Mouse (Mus musculus) hindbrain, postnatal 0 days (tissue): ENCODE results near the gene Fam166b. TPM values are rescaled to one million over a fixed set of nuclear protein-coding genes. Genes with fewer than 3 reads are reported as not detected.
A peak's percentile ranks its signal among the peaks of the same experiment; 100 is the strongest.

Experiments
- ATAC-seq: fragments of 200-750 bp; cut with Nextera tagmentation; 2 replicates; pipeline ENCODE4 v1.8.0; 2017; ENCODE audit warnings: mild to moderate bottlenecking, moderate TSS enrichment, moderate library complexity
- DNase-seq: peaks from one replicate; pipeline ENCODE4 v3.0.0-alpha.2; 2015; ENCODE audit warnings: low spot score
- H3K27ac ChIP-seq: fragments of 300-500 bp; sonication (generic); 2 replicates; pipeline ENCODE4 v1.5.1; 2014; ENCODE audit warnings: mild to moderate bottlenecking
- H3K27me3 ChIP-seq: fragments of 300-500 bp; sonication (generic); 2 replicates; pipeline ENCODE4 v1.6.1; 2014; ENCODE audit warnings: low read length, mixed read lengths; ENCODE audit not compliant: insufficient read depth
- H3K36me3 ChIP-seq: fragments of 300-500 bp; sonication (generic); 2 replicates; pipeline ENCODE4 v1.6.1; 2014; ENCODE audit warnings: low read length, mixed read lengths; ENCODE audit not compliant: insufficient read depth
- H3K4me1 ChIP-seq: fragments of 300-500 bp; sonication (generic); 2 replicates; pipeline ENCODE4 v1.6.1; 2014; ENCODE audit warnings: antibody characterized with exemption, low read length, mixed read lengths; ENCODE audit not compliant: insufficient read depth
- H3K4me2 ChIP-seq: fragments of 300-500 bp; sonication (generic); 2 replicates; pipeline ENCODE4 v1.6.1; 2014; ENCODE audit warnings: low read depth, mild to moderate bottlenecking, low read length, moderate library complexity, mixed read lengths
- H3K4me3 ChIP-seq: fragments of 300-500 bp; sonication (generic); 2 replicates; pipeline ENCODE4 v1.5.1; 2014; ENCODE audit warnings: low read length
- H3K9ac ChIP-seq: fragments of 300-500 bp; sonication (generic); replicated peaks from 2 replicates; pipeline ENCODE4 v1.6.1; 2014; ENCODE audit warnings: mild to moderate bottlenecking, low read length, moderate library complexity, mixed read lengths
- H3K9me3 ChIP-seq: fragments of 300-500 bp; sonication (generic); 2 replicates; pipeline ENCODE4 v1.6.1; 2016; ENCODE audit warnings: low read length, mixed read lengths
- CTCF ChIP-seq: IDR thresholded peaks from 2 replicates; pipeline ENCODE4 v1.5.1; 2016; ENCODE audit warnings: antibody characterized with exemption, control low read depth, low read depth
- WGBS: fragments of 180-500 bp; shearing (Covaris S2); extraction: QIAGEN DNeasy Blood & Tissue Kit; methylation state at CpG from one replicate; pipeline ENCODE4 v1.1.7; 2014; 5-methylcytosine and 5-hydroxymethylcytosine counted together
- polyA plus RNA-seq: library from polyadenylated mRNA; unstranded; fragments of >200 nt; fragmentation: Nextera tagmentation; extraction: Ambion mirVana; gene quantifications from 2 replicates; pipeline ENCODE4 v1.2.1, GENCODE M21; 2015
- total RNA-seq: library from RNA; depleted of rRNA; stranded (reverse); fragments of >200 nt; gene quantifications from 2 replicates; pipeline ENCODE4 v1.2.3, GENCODE M21; 2014

Gene Fam166b
- total and polyA plus RNA-seq, 2 experiments from 2014 or later, result 1.4 to 1.6 TPM

DNA sequence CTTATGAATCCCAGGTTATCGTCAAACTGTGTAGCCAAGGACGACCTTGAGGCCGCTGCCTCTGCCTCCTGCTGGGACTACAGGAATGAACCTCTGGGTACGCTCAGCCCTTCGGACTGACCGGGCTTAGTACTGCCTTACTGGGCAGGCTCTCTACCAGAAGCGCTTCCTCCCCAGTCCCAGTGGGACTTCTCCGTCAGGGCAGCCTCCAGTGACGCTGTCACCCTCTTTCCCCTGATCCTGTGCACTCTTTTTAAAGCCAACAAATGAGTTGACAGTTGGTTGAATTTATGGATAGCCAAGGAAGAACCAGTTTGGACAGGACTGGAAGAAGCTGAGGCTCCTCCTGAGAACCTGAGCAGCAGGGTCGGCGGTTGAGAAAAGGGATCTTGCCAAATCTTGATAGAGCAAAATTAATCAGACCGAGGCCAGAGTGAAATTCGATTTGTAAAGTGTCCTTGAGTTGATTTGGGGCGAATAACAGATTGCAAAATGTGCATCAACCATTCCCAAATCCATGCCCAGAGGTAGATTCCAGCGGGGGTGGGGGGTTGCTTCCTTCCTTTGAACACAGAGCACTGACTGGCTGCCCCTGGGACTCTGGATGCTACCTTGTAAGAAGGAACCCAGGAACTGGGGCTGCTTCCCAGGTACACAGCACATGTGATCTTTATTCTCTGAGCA is 9.8 kb downstream of the Fam166b start:
- ATAC-seq (no peak), DNase-seq (no peak)
- H3K27me3 ChIP-seq, result no peaks in the 10 kb centered on the region
- H3K4me1 ChIP-seq, result no peaks in the 10 kb centered on the region
- H3K27ac ChIP-seq, result peak overlapping the region; percentile 20; the same call in 1 of the 2 replicates
- H3K4me2 ChIP-seq, result no peak overlapping the region
- H3K9ac ChIP-seq, result no peak overlapping the region
- 48% methylated on average over 15 of the region's 15 CpGs for WGBS
- no peak for TF ChIP-seq CTCF
- peaks cover 50% of the 10 kb centered on the region for H3K36me3 ChIP-seq
- no peak overlapping the region for H3K4me3 ChIP-seq
- H3K9me3 ChIP-seq, result no peaks in the 10 kb centered on the region

DNA sequence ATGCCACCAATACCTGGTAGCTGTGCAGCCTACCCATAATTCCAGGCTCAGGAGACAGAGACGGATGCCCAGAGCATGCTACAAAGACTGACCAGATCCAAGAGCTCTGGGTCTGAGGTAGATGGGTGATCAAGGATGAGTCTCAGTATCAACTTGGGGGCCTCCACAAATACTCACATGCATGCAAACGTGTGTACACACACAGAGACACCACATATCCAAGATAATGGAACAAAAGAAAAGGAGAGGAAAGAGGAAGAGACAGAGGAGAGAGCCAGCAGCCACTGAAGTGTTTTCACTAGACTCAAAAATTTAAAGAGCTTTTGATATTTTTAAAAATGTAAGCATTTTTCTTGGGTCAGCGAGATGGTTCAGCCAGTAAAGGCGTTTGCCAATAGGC is 10.5 kb downstream of the Fam166b start:
- DNase-seq, result no peak
- no peak overlapping the region for H3K4me3 ChIP-seq
- H3K27me3 ChIP-seq, result no peaks in the 10 kb centered on the region
- H3K4me2 ChIP-seq, result no peak overlapping the region
- H3K9ac ChIP-seq, result no peak overlapping the region
- no peak for ATAC-seq
- H3K4me1 ChIP-seq, result no peaks in the 10 kb centered on the region
- 61% methylated on average over 4 of the region's 4 CpGs for WGBS
- H3K9me3 ChIP-seq, result no peaks in the 10 kb centered on the region
- TF ChIP-seq CTCF, result no peak
- no peak overlapping the region for H3K27ac ChIP-seq
- H3K36me3 ChIP-seq, result peaks cover 43% of the 10 kb centered on the region

DNA sequence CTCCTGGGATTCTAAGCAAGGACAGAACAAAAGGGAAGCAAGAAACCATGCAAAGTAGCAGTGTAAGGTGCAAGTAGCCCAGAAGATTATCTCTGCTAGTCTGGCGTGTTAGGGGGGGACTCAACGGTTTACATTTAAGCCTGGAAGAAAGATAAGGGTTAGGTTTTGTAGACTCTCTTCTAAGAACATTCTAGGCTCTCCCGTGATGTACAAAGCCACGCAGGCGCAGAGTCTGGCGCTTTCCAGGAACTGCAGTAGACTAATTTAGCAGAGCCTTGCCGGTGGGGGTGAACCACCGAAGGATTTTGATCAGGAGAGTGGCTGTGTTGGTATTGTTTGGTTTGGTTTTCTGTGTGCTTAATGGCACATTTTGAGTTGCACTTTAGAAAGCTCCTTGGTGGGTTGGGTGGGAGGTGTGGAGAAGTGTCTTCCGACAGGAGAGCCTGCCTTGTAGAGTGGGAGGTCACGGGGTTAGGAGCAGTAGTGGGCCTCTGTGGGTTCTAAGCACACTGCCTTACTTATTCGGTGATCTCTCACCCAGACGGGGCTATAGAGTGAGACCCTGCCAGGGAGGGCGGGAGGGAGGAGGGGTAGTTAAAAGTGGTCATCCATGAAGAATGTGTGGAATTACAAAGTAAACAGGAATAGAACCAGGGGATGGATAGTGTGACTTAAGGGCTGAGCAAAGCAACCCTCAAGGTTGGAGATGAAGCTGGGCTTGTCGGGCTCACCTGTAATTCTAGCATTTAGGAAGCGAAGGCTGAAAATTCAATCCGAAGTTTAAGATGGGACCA is 11.5 kb downstream of the Fam166b start:
- DNase-seq, result no peak
- WGBS, result 83% methylated on average over 16 of the region's 16 CpGs
- H3K36me3 ChIP-seq, result peaks cover 33% of the 10 kb centered on the region

DNA sequence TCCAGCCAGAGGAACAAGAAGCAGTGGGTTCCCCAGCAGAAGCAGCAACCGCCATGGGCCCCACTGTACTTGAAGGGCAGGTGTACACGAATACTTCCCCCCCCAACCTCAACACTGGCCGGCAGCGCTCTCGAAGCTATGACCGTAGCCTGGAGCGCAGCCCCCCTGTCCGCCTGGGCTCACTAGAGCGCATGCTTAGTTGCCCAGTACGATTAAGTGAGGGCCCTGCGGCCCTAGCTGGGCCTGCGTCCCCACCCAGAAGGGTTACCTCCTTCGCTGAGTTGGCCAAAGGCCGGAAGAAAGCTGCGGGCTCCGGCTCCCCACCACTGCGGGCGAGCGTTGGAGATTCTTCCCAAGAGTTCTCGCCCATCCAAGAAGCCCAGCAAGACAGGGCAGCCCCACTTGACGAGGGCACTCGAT is 12.9 kb downstream of the Fam166b start:
- no peaks in the 10 kb centered on the region for H3K27me3 ChIP-seq
- no peaks in the 10 kb centered on the region for H3K4me1 ChIP-seq
- no peak overlapping the region for H3K27ac ChIP-seq
- no peak overlapping the region for H3K4me3 ChIP-seq
- H3K9me3 ChIP-seq, result no peaks in the 10 kb centered on the region
- TF ChIP-seq CTCF, result no peak
- DNase-seq, result no peak
- WGBS, result 97% methylated on average over 22 of the region's 22 CpGs
- H3K36me3 ChIP-seq, result peaks cover 22% of the 10 kb centered on the region
- no peak for ATAC-seq
- H3K9ac ChIP-seq, result no peak overlapping the region
- no peak overlapping the region for H3K4me2 ChIP-seq

More for the DNA sequence above, 11.5 kb downstream of the Fam166b start:
- no peak overlapping the region for H3K9ac ChIP-seq
- H3K4me2 ChIP-seq, result no peak overlapping the region
- no peak for ATAC-seq
- no peaks in the 10 kb centered on the region for H3K27me3 ChIP-seq
- H3K27ac ChIP-seq, result no peak overlapping the region
- H3K4me1 ChIP-seq, result no peaks in the 10 kb centered on the region
- no peaks in the 10 kb centered on the region for H3K9me3 ChIP-seq
- TF ChIP-seq CTCF, result no peak
- H3K4me3 ChIP-seq, result no peak overlapping the region

- Histone ChIP-seq H3K9ac (no peak overlapping the region), H3K27me3 (no peaks in the 10 kb centered on the region), H3K36me3 (peaks cover 22% of the 10 kb centered on the region), H3K4me1 (no peaks in the 10 kb centered on the region), H3K4me3 (no peak overlapping the region), H3K9me3 (no peaks in the 10 kb centered on the region), H3K27ac (no peak overlapping the region), H3K4me2 (no peak overlapping the region)
- no peak for TF ChIP-seq CTCF
- WGBS, result 90% methylated on average over 29 of the region's 29 CpGs
- DNase-seq (no peak), ATAC-seq (peak; percentile 33; the same call in 1 of the 2 replicates)
Measured at GRCm38 (mm10) chr4:43415221-43416070, 13.5 kb downstream of the Fam166b start.

DNA sequence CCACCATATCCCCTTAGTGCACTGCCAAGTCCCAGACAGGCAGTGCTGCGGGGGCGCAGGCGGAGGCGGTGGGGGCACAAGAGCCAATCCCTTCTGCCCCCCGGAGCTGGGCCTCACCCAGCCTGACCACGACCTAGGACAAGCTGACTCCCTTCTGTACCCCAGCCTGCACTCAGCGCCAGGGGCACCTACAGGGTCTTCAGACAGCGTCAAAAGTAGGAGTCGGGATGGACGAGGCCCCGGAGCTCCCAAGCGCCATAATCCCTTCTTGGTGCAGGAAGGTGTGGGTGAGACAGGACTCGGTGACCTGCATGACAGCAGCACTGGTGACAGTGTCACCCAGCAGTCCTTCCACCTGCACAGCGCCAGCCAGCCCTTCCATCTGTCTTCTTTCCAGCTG is 14.2 kb downstream of the Fam166b start:
- no peak for DNase-seq
- Histone ChIP-seq H3K4me2 (no peak overlapping the region), H3K9ac (no peak overlapping the region), H3K27ac (no peak overlapping the region), H3K4me3 (no peak overlapping the region), H3K36me3 (peaks cover 22% of the 10 kb centered on the region), H3K27me3 (no peaks in the 10 kb centered on the region), H3K9me3 (no peaks in the 10 kb centered on the region), H3K4me1 (no peaks in the 10 kb centered on the region)
- no peak; the same call in 1 of the 2 replicates for ATAC-seq
- no peak for TF ChIP-seq CTCF
- WGBS, result 88% methylated on average over 14 of the region's 14 CpGs
